Mouse (Mus musculus): Measurements from ENCODE around the gene Atp5b.

DNA sequence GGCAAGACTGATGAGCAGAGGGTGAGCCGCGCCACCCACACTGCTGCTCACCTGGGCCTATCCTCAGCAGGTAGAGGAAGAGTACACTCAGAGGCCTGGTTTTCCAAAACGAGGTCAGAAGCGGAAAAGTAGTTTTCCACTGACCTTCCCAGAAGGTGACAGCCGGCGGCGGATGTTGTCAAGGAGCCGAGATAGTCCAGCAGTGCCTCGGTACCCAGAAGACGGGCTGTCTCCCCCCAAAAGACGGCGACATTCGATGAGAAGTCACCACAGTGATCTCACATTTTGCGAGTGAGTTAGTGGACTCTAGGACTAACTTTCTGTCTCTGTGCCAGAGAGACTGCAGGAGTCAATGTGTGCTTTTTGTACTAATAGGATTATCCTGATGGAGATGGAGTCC, 42.9 kb downstream of the Atp5b start:
- TF ChIP-seq CTCF (conservative IDR thresholded peaks at IDR 0.05; ENCODE audit: low read length) (no peak), POU5F1 (IDR thresholded peaks at IDR 0.05; ENCODE audit: borderline replicate concordance, low read length) (no peak), NANOG (IDR thresholded peaks at IDR 0.05; ENCODE audit: borderline replicate concordance, low read length) (no peak)

Measured in E14TG2a.4 (cell line).